Mouse (Mus musculus) hindbrain, embryonic 10.5 days (tissue): ENCODE measurements around the gene Lrrc32. TPM values are rescaled to one million over a fixed set of nuclear protein-coding genes. Genes with fewer than 3 reads are reported as not detected.

ENCODE experiments used
- DNase-seq: peaks from one replicate; pipeline ENCODE4 v3.0.0-alpha.2; 2017; ENCODE audit warnings: low spot score
- H3K27ac ChIP-seq: fragments of 300-500 bp; sonication (generic); 2 replicates; pipeline ENCODE4 v1.5.1; 2016; ENCODE audit warnings: mild to moderate bottlenecking, moderate library complexity
- H3K27me3 ChIP-seq: fragments of 300-500 bp; sonication (generic); 2 replicates; pipeline ENCODE4 v1.6.1; 2016; ENCODE audit warnings: mild to moderate bottlenecking; ENCODE audit not compliant: poor library complexity, insufficient read depth, severe bottlenecking
- H3K36me3 ChIP-seq: fragments of 300-500 bp; sonication (generic); 2 replicates; pipeline ENCODE4 v1.6.1; 2016; ENCODE audit warnings: mild to moderate bottlenecking, moderate library complexity
- H3K4me1 ChIP-seq: fragments of 300-500 bp; sonication (generic); replicated peaks from 2 replicates; pipeline ENCODE4 v1.6.1; 2016; ENCODE audit warnings: mild to moderate bottlenecking
- H3K4me3 ChIP-seq: fragments of 300-500 bp; sonication (generic); 2 replicates; pipeline ENCODE4 v1.5.1; 2016; ENCODE audit warnings: mild to moderate bottlenecking, moderate library complexity
- H3K9me3 ChIP-seq: fragments of 300-500 bp; sonication (generic); 2 replicates; pipeline ENCODE4 v1.6.1; 2016; ENCODE audit warnings: mild to moderate bottlenecking, moderate library complexity
- WGBS: fragments of 180-500 bp; shearing (Covaris S2); methylation state at CpG from one replicate; pipeline ENCODE4 v1.1.7; 2016; 5-methylcytosine and 5-hydroxymethylcytosine counted together
- polyA plus RNA-seq: library from polyadenylated mRNA; unstranded; fragments of >200 nt; fragmentation: Nextera tagmentation; extraction: Ambion mirVana; gene quantifications from 2 replicates; pipeline ENCODE4 v1.2.1, GENCODE M21; 2016

The Lrrc32 gene
- polyA plus RNA-seq, 1 experiment from 2014 or later: 6.0 TPM

DNA sequence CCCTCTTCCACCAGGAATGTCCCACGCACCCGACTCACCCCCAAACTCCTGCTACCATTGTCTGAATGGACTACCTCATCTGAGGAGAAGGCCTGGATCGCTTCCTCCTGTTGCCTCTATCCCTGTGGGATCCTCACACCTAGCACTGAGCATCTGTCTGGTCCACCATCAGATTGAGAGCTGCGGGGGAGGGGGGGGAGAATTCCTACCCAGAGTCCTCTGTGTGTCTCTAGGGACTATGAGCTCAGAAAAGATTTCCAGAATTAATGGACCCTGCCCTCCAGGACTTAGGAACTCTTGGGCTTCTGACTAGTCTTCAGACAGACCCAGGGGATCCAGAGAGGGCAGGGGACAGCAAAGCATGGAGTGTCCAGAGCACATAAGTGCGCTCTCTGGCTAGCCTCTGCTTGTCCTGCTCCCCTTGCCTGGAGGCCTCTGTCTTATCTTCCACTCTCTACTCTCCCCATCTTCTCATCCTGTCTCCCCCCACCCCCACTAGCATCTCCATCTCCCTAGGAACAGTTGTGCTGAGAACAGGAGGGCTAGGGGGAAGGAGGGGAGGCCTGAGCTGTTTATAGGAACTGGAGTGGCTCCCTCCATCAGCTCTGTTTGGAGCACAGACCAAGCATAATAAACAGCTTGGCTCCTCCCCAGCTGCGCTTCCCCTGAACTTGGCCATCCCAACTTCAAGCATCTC lies 15.0 kb downstream of the Lrrc32 start:
- DNase-seq: no peak
- peak overlapping the region; percentile 74; the same call in 1 of the 2 replicates for H3K27ac ChIP-seq
- H3K27me3 ChIP-seq: no peaks in the 10 kb centered on the region
- H3K4me1 ChIP-seq: peaks cover 58% of the 10 kb centered on the region
- no peaks in the 10 kb centered on the region for H3K9me3 ChIP-seq
- 69% methylated on average over 6 of the region's 6 CpGs for WGBS
- no peak overlapping the region for H3K4me3 ChIP-seq
- H3K36me3 ChIP-seq: no peaks in the 10 kb centered on the region

DNA sequence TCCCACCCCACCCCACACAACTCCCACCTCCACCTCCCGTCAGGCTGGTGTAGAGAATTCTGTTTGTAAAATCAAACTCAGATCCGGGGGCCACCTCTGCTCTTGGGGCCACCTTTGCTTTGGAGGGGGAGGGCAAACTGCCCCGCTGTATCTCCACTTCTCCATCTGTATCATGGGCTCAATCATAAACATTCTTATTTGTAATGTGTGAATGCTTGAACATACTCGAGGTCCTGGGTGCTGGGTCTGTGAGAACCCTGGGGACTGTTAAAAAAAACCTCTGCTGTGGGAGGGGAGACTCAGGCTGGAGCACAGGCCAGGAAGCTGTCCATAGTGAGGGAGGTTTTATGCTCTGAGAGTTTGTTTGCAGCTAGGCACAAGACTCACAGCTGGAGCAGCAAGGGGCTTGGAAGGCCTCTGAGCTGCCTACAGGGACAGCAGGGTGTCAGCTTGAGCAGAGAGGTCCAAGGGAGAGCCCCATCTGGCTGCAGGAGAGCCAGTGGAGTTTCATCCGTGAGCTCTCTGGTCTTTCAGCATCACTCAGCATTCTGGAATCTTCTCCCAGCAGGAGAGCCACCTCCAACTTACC lies 15.7 kb downstream of the Lrrc32 start:
- no peak for DNase-seq
- WGBS: 32% methylated on average over 5 of the region's 5 CpGs

DNA sequence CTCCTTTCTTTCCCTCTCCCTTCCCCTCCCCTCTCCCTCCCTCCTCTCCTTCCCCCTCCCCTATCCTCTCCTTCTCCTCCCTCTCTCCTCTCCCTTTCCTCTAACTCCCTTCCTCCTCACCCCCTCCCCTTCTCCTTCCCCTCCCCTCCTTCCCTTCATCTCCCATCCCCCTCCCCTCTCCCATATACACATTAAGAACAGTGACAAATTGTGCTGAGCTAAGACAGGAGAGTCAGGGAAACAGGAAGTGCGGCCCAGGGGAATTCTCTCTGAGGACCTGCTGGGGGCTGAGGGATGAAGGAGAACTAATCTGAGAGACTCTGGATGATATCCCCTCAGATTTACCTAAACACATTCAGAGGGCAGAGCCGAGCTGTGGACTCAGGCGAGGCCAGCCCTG lies 16.6 kb downstream of the Lrrc32 start:
- Histone ChIP-seq H3K4me3 (no peak overlapping the region), H3K4me1 (peaks cover 46% of the 10 kb centered on the region), H3K36me3 (no peaks in the 10 kb centered on the region), H3K9me3 (no peaks in the 10 kb centered on the region), H3K27ac (peak overlapping the region; percentile 67), H3K27me3 (no peaks in the 10 kb centered on the region)
- WGBS: 25% methylated on average over 3 of the region's 3 CpGs
- DNase-seq: no peak

More for the DNA sequence above, 15.7 kb downstream of the Lrrc32 start:
- no peaks in the 10 kb centered on the region for H3K36me3 ChIP-seq
- H3K9me3 ChIP-seq: no peaks in the 10 kb centered on the region
- no peak overlapping the region for H3K4me3 ChIP-seq
- H3K27ac ChIP-seq: 0 out of 2 replicates have a peak overlapping the region, but pooled peaks have one; percentile 74
- H3K27me3 ChIP-seq: no peaks in the 10 kb centered on the region
- H3K4me1 ChIP-seq: peaks cover 51% of the 10 kb centered on the region

DNA sequence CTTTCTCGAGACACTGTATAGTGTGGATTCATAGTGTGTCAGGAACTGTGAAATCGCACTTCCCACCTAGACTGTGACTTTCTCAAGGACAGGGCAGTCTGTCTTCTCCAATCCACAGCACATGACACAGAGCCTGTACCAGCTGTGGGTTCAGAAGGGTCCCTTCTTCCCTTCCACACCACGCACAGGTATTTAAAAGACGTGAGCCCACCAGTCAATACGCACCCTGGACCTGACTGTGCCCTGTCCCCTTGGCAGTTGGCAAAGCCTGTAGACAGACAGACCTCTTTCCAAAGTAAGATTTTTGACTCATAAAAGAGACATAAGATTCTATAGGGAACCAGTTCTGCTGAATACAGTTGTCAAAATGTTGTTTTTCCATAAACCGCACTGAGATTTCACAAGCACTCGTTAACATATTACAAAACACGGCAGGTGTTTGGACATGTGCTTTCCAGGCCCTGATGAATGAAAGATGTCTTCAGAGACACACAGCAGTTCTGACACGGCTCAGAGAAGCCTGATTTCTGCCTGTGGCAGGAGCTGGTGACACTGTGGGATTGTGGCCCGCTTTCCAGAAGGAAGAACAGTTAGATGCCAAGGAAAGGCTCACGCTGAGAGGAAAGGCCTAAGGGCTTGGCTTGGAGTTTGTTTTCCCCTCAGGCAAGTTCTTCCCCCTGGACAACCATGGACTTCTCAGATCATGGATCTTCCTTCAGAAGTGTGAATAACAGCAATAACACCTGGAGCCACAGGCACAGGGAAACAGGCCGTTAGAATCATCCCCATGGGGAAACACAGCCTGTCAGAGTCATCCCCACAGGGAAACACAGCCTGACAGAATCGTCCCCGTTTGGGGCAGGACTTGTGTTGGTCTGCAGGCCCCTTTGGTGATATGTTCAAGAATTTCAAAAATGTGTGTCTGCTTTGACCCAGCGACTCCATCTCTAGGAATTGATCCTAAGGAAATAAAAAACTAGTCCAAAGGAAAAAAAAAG lies 22.2 kb downstream of the Lrrc32 start:
- no peak for DNase-seq
- whole genome bisulfite sequencing: 76% methylated on average over 15 of the region's 15 CpGs
- Histone ChIP-seq H3K4me3 (no peak overlapping the region), H3K9me3 (no peaks in the 10 kb centered on the region), H3K27ac (no peak overlapping the region), H3K4me1 (0 out of 2 replicates have a peak, but pooled peaks cover 5% of the 10 kb centered on the region), H3K36me3 (no peaks in the 10 kb centered on the region), H3K27me3 (no peaks in the 10 kb centered on the region)

DNA sequence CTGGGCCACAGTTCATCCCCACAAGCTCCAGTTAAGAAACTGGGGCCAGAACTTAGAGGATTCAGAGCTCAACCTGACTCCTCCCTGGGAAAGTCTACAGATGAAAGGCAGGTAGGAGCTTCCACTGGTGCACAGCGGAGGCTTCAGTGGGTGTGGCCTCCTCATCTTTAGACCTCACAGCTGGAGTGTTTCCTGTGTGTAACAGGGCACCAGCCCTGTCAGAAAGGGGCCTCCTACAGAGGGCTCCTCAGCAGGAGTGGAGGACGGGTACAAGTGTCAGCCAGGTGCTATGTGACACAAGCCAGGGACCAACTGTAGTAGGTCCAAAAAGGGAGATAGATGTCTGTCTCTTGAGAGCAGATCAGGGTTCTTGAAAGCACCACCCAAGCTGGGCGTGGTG lies 24.2 kb downstream of the Lrrc32 start:
- no peaks in the 10 kb centered on the region for H3K27me3 ChIP-seq
- H3K4me1 ChIP-seq: 0 out of 2 replicates have a peak, but pooled peaks cover 5% of the 10 kb centered on the region
- WGBS: 75% methylated on average over 3 of the region's 3 CpGs
- DNase-seq: no peak
- H3K36me3 ChIP-seq: no peaks in the 10 kb centered on the region
- no peak overlapping the region for H3K4me3 ChIP-seq
- H3K27ac ChIP-seq: no peak overlapping the region
- no peaks in the 10 kb centered on the region for H3K9me3 ChIP-seq

DNA sequence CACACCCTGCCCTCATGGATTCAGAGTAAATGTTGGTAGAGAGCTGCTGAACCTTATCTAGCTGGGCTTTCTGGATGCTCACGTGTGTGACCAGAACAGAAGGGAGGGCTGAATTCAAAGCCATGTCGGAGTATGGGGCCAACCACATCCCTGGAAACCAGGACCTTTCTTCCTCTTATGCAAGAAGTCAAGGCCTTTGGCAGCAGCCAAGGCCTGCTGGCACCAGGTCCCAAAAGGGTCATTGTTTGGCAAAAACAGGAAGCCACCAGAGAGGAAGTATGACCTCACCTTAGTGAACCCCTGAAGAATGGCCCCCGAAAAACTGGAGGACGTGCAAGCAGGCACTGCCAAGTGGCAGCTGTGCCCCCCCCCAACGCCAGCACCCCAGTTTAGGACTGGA lies 33.5 kb downstream of the Lrrc32 start:
- Histone ChIP-seq H3K9me3 (no peaks in the 10 kb centered on the region), H3K36me3 (no peaks in the 10 kb centered on the region), H3K27ac (peak overlapping the region; percentile 30; the same call in 1 of the 2 replicates), H3K4me3 (no peak overlapping the region), H3K4me1 (peaks cover 19% of the 10 kb centered on the region), H3K27me3 (0 out of 2 replicates have a peak, but pooled peaks cover 5% of the 10 kb centered on the region)
- 83% methylated on average over 5 of the region's 5 CpGs for WGBS
- DNase-seq: no peak

DNA sequence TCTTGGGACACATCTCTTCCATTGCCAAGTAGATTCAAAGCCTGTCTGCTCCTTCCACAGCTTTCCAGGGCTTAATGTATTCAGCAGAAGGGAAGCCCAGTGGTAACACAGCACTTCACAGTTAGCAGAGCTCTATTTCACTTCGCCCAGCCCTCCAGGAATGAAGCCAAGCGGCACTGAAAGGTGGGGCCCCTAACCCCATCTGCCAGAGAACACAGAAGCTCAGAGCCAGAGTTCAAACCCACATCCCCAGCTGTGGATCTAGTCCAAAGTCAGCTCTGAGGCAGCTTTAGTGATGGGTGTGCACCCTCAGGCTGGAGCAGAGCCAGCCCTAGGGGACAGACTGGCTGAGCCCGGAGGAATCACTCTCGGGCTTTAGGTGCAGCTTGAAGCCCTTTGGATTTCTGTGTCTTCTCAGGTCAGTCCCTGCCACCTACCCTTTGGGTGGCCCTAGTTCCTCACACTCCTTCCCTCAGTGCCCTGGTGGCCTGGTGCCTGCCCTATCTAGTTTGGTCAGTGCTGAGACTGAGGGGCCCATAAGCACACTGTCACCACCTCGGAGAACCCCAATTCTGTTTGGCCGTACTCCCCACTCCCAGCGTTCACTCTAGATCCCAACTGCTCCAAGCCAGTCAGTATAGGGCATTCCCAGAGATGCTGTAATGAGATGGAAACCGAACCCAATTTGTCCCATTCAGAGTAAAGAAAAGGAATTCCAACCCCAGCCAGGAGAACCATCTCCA lies 34.2 kb downstream of the Lrrc32 start:
- Histone ChIP-seq H3K4me1 (peaks cover 19% of the 10 kb centered on the region), H3K27ac (peak overlapping the region; percentile 30; the same call in 1 of the 2 replicates), H3K36me3 (no peaks in the 10 kb centered on the region), H3K27me3 (0 out of 2 replicates have a peak, but pooled peaks cover 5% of the 10 kb centered on the region), H3K4me3 (no peak overlapping the region), H3K9me3 (no peaks in the 10 kb centered on the region)
- no peak for DNase-seq
- 81% methylated on average over 8 of the region's 8 CpGs for WGBS

DNA sequence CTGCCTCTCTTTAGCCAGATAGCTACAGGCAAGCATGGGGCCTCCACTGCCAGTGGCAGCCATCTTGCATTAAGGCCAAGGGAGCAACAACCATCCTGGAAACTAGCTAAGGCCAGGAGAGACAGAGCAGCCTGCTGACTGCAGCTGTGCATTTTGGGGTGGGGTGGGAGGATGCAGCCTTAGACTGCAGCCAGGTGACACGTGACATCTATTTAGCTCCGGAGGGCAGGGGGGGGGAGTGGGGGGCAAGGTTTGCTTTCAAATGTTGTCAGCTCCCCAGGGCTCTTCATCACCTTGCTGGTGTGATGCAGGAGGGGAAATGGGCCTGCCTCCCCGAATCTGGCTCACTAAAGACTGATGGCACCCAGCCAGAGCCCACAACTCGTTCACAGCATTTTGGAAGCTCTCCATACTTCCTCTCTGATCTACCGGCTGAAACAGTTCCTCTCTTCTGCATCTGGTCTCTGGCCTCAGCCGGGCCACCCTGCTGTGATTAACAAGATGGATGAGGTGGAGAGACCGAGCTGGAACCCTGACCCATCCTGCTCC lies 34.8 kb downstream of the Lrrc32 start:
- H3K9me3 ChIP-seq: no peaks in the 10 kb centered on the region
- H3K27me3 ChIP-seq: 0 out of 2 replicates have a peak, but pooled peaks cover 5% of the 10 kb centered on the region
- DNase-seq: no peak
- no peaks in the 10 kb centered on the region for H3K36me3 ChIP-seq
- peak overlapping the region; percentile 66 for H3K27ac ChIP-seq
- H3K4me1 ChIP-seq: peaks cover 19% of the 10 kb centered on the region
- H3K4me3 ChIP-seq: no peak overlapping the region
- 13% methylated on average over 7 of the region's 7 CpGs for WGBS

DNA sequence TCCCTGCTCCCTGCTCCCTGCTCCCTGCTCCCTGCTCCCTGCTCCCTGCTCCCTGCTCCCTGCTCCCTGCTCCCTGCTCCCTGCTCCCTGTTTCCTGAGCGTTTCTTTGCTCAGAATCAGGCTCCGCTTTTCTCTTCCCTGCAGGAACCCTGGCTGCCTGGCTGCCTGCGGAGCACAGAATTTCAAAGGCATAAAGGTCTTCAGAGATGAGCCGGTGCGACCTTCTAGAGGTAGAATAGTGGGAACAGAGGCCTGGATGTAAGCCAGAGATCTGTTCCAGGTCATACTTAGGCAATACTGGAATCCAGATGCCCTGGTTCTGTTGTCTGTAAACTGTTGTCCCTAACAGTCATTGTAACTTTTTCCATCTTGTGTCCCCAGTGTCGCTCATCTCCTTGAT lies 35.3 kb downstream of the Lrrc32 start:
- Histone ChIP-seq H3K27ac (peak overlapping the region; percentile 66), H3K36me3 (no peaks in the 10 kb centered on the region), H3K4me1 (peaks cover 19% of the 10 kb centered on the region), H3K4me3 (no peak overlapping the region), H3K9me3 (no peaks in the 10 kb centered on the region), H3K27me3 (0 out of 2 replicates have a peak, but pooled peaks cover 5% of the 10 kb centered on the region)
- 27% methylated on average over 6 of the region's 6 CpGs for WGBS
- no peak for DNase-seq

DNA sequence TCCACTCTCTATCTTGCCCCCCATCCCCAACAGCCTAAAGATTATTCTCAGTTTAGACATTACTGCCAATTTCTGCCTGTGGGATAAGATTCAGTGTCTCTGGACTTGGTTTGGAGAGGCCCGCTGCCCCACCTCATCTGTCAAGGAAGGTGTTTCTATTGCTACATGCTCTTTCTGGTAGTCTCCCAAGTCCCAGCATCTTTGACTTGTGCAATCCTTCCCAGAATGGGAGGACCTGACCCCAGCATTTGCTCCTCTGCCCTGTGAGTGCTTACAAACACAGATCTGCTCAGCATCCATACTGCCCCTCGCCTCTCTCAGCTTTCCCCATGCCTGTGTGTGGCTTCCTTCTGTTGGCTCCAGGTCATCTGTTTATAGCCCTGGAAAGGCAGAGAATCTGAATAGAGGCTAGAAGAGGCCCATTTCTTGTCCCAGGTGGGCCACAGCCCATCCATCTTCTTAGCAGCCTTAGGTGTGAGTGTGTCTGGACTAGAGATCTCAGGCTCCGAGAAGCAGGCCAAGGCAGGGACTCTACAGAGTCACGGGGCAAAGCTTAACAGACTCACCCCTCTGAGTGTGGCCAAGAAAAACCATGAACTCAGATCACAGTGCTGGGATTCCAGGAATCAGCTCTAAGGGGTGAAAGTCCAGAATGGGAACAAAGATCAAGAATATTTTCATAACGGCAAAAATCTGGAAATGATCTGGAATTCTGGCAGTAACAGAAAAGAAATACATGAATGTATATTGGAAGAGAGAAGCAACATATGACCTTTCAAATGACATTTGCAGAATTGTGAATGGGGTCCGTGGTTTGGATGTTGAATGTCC lies 36.0 kb downstream of the Lrrc32 start:
- 84% methylated on average over 6 of the region's 6 CpGs for WGBS
- no peak overlapping the region for H3K4me3 ChIP-seq
- peaks cover 19% of the 10 kb centered on the region for H3K4me1 ChIP-seq
- no peak overlapping the region for H3K27ac ChIP-seq
- H3K36me3 ChIP-seq: no peaks in the 10 kb centered on the region
- H3K27me3 ChIP-seq: 0 out of 2 replicates have a peak, but pooled peaks cover 5% of the 10 kb centered on the region
- no peak for DNase-seq
- no peaks in the 10 kb centered on the region for H3K9me3 ChIP-seq

DNA sequence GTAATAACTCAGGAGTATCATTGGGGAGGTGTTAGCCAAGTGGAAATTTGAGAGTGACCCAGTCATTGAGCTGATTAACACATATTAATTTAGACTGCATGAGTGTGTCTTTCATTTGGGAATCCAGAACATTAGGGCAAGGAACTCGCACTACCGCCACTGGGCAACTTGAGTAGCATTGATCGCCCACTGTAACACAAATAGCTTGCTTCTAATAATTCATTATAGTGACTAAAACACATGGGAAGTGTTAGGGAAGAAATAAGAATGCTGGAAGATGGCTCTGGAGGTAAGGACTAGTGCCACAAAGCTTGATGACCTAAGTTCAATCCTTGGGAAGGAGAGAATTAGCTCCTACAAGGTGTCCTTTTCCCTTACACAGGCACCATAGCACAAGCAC lies 38.0 kb downstream of the Lrrc32 start:
- H3K4me1 ChIP-seq: peaks cover 19% of the 10 kb centered on the region
- no peak for DNase-seq
- H3K36me3 ChIP-seq: no peaks in the 10 kb centered on the region
- H3K9me3 ChIP-seq: no peaks in the 10 kb centered on the region
- no peak overlapping the region for H3K4me3 ChIP-seq
- 0 out of 2 replicates have a peak, but pooled peaks cover 5% of the 10 kb centered on the region for H3K27me3 ChIP-seq
- H3K27ac ChIP-seq: no peak overlapping the region
- WGBS: 93% methylated on average over 3 of the region's 3 CpGs
